Mouse (Mus musculus) embryo, embryonic 11 days (tissue): ENCODE data around the gene Ltbp1.
"Not testable (repeated sequence)": the region's sequence is repeated elsewhere in the genome, so short reads cannot be mapped to it uniquely, and the experiment has no call there.

Source experiments
- DNase-seq: peaks from one replicate; pipeline ENCODE4 v3.0.0-alpha.2; 2015

Gene Ltbp1

GRCm38 (mm10) chr17:75118896-75119295, 113.5 kb downstream of the Ltbp1 start:
- DNase-seq: no peak

- no peak for DNase-seq
Measured at GRCm38 (mm10) chr17:75119422-75119821, 114.1 kb downstream of the Ltbp1 start.

- DNase-seq: peak; percentile 25
Measured at GRCm38 (mm10) chr17:75120071-75120470, 114.7 kb downstream of the Ltbp1 start.

GRCm38 (mm10) chr17:75122584-75123282, 117.4 kb downstream of the Ltbp1 start:
- DNase-seq: peak; percentile 14

GRCm38 (mm10) chr17:75128337-75128935, 123.1 kb downstream of the Ltbp1 start:
- DNase-seq: peak; percentile 56

- no peak for DNase-seq
Measured at GRCm38 (mm10) chr17:75133983-75134382, 128.6 kb downstream of the Ltbp1 start.

- no peak for DNase-seq
Measured at GRCm38 (mm10) chr17:75139731-75140130, 134.4 kb downstream of the Ltbp1 start.

- not testable (repeated sequence) for DNase-seq
Measured at GRCm38 (mm10) chr17:75142845-75143244, 137.5 kb downstream of the Ltbp1 start.

- DNase-seq: no peak
Measured at GRCm38 (mm10) chr17:75143927-75144326, 138.6 kb downstream of the Ltbp1 start.

- DNase-seq: no peak
Measured at GRCm38 (mm10) chr17:75147218-75147617, 141.8 kb downstream of the Ltbp1 start.

GRCm38 (mm10) chr17:75151800-75152199, 146.4 kb downstream of the Ltbp1 start:
- no peak for DNase-seq

- DNase-seq: no peak
Measured at GRCm38 (mm10) chr17:75153088-75153487, 147.7 kb downstream of the Ltbp1 start.

- DNase-seq: no peak
Measured at GRCm38 (mm10) chr17:75158385-75158784, 153.0 kb downstream of the Ltbp1 start.

- no peak for DNase-seq
Measured at GRCm38 (mm10) chr17:75159066-75159787, 153.9 kb downstream of the Ltbp1 start.

- no peak for DNase-seq
Measured at GRCm38 (mm10) chr17:75161062-75161461, 155.7 kb downstream of the Ltbp1 start.

GRCm38 (mm10) chr17:75161931-75162330, 156.6 kb downstream of the Ltbp1 start:
- no peak for DNase-seq

GRCm38 (mm10) chr17:75164566-75164965, 159.2 kb downstream of the Ltbp1 start:
- no peak for DNase-seq

- DNase-seq: no peak
Measured at GRCm38 (mm10) chr17:75168572-75169200, 163.3 kb downstream of the Ltbp1 start.

- DNase-seq: no peak
Measured at GRCm38 (mm10) chr17:75171659-75172058, 166.3 kb downstream of the Ltbp1 start.

GRCm38 (mm10) chr17:75172685-75173205, 167.4 kb downstream of the Ltbp1 start:
- DNase-seq: no peak

GRCm38 (mm10) chr17:75174501-75174900, 169.1 kb downstream of the Ltbp1 start:
- no peak for DNase-seq

- DNase-seq: peak; percentile 67
Measured at GRCm38 (mm10) chr17:75177920-75178867, 172.8 kb downstream of the Ltbp1 start.
